33 mouse cellular contexts compared by ENCODE assay signal in genomic region chr16:38766671-38767070, GRCm38 (mm10). TPM values are rescaled to one million over a fixed set of nuclear protein-coding genes. Genes with fewer than 3 reads are reported as not detected.
"Had no signal": no experiment of that assay in that cellular context is flagged by ENCODE, and none has a peak within 500 bp of the region (broad histone marks: within the 10 kb centered on the region; RNA-seq: fewer than 3 reads in every experiment).

No protein-coding gene starts in this region.

- H3K27me3 ChIP-seq: limb, embryonic 12.5 days; limb, embryonic 13.5 days; limb, embryonic 15.5 days; lung, embryonic 15.5 days; midbrain, embryonic 12.5 days; midbrain, embryonic 13.5 days; midbrain, embryonic 15.5 days; neural tube, embryonic 12.5 days had no signal

- H3K9me3 ChIP-seq: limb, embryonic 10.5 days; limb, embryonic 12.5 days; limb, embryonic 13.5 days; limb, embryonic 15.5 days; liver, embryonic 12.5 days; liver, embryonic 13.5 days; liver, embryonic 15.5 days; lung, embryonic 15.5 days; megakaryocyte, embryonic 14.5 days; midbrain, embryonic 10.5 days; midbrain, embryonic 12.5 days; midbrain, embryonic 13.5 days; midbrain, embryonic 15.5 days; neural tube, embryonic 12.5 days had no signal

- DNase-seq: left cerebral cortex, postnatal 4 days; liver; liver, embryonic 13.5 days; liver, postnatal 0 days; lung, adult 18-20 months; lung, embryonic 14.5 days; lung, postnatal 10 days; lung, postnatal 14 days; lung, postnatal 36 days; lung, postnatal 4 days; midbrain, embryonic 14.5 days had no signal

- H3K36me3 ChIP-seq: liver, embryonic 13.5 days; liver, embryonic 15.5 days had no signal

- H3K27ac ChIP-seq: left cerebral cortex, adult 2 months; limb, embryonic 10.5 days; limb, embryonic 12.5 days; limb, embryonic 13.5 days; limb, embryonic 15.5 days; liver, embryonic 12.5 days; liver, embryonic 13.5 days; liver, embryonic 14.5 days; liver, embryonic 15.5 days; lung, embryonic 15.5 days; macrophage; midbrain, embryonic 10.5 days; midbrain, embryonic 12.5 days; midbrain, embryonic 13.5 days; midbrain, embryonic 15.5 days; neural tube, embryonic 12.5 days had no signal

- ATAC-seq: liver, embryonic 12.5 days; liver, postnatal 0 days; midbrain, embryonic 13.5 days; midbrain, embryonic 15.5 days; midbrain, embryonic 16.5 days had no signal

- H3K4me2 ChIP-seq: limb, embryonic 12.5 days; limb, embryonic 13.5 days; limb, embryonic 15.5 days; liver, embryonic 11.5 days; liver, embryonic 12.5 days; liver, embryonic 13.5 days; liver, embryonic 15.5 days; lung, embryonic 14.5 days; lung, embryonic 15.5 days; midbrain, embryonic 11.5 days; midbrain, embryonic 12.5 days; midbrain, embryonic 13.5 days; midbrain, embryonic 15.5 days; neural tube, embryonic 12.5 days had no signal

- H3K4me1 ChIP-seq: limb, embryonic 10.5 days; limb, embryonic 12.5 days; limb, embryonic 15.5 days; liver, embryonic 12.5 days; liver, embryonic 13.5 days; liver, embryonic 15.5 days; megakaryocyte, embryonic 14.5 days; midbrain, embryonic 10.5 days; midbrain, embryonic 12.5 days; midbrain, embryonic 13.5 days; midbrain, embryonic 15.5 days; neural tube, embryonic 12.5 days had no signal

- H3K9ac ChIP-seq: limb, embryonic 12.5 days; limb, embryonic 13.5 days; limb, embryonic 15.5 days; liver, embryonic 12.5 days; liver, embryonic 13.5 days; liver, embryonic 14.5 days; liver, embryonic 15.5 days; liver, postnatal 0 days; lung, embryonic 14.5 days; lung, embryonic 15.5 days; midbrain, embryonic 12.5 days; midbrain, embryonic 13.5 days; midbrain, embryonic 15.5 days; neural tube, embryonic 12.5 days had no signal

- H3K4me3 ChIP-seq: left cerebral cortex, adult 2 months; limb, embryonic 10.5 days; limb, embryonic 12.5 days; limb, embryonic 13.5 days; limb, embryonic 15.5 days; liver, embryonic 12.5 days; liver, embryonic 13.5 days; liver, embryonic 15.5 days; lung, embryonic 15.5 days; megakaryocyte, embryonic 14.5 days; midbrain, embryonic 10.5 days; midbrain, embryonic 12.5 days; midbrain, embryonic 13.5 days; midbrain, embryonic 15.5 days; myocyte; neural tube, embryonic 12.5 days had no signal

RNA-seq across cellular contexts. Expression of gene Upk1b, which starts 33.5 kb away (rescaled TPM):
- total RNA-seq: megakaryocyte-erythroid progenitor cell, adult 5-6 weeks; monocyte, adult 5-6 weeks had no signal
- polyA plus RNA-seq: macrophage had no signal
